Mouse (Mus musculus): Measurements from ENCODE around the gene Piezo1. TPM values are rescaled to one million over a fixed set of nuclear protein-coding genes. Genes with fewer than 3 reads are reported as not detected.

The Piezo1 gene
- total RNA-seq, 2 experiments from 2014 or later = 19.9 to 20.6 TPM

DNA sequence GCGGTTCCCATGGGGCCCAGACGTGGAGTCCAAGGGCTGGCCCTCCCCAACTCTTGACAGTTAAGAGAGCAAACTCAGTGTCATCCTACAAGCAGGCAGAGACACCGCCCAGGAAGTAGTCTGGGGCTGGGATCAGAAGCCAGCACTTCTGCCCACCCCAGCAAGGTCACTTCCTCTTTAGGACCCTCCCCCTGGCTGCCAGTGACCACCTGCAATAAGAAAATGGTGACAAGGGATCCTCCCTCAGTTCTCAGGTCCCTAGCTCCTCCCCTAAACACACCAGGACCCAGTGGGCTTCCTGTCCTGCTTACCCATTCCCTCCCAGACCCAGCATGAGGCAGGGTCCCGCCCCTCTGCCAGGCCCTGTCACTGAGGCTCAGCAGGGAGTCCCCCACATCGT, 3.3 kb downstream of the Piezo1 start:
- intact Hi-C loops (cut with DNase I) = no loop called here
- DNase-seq = no peak

DNA sequence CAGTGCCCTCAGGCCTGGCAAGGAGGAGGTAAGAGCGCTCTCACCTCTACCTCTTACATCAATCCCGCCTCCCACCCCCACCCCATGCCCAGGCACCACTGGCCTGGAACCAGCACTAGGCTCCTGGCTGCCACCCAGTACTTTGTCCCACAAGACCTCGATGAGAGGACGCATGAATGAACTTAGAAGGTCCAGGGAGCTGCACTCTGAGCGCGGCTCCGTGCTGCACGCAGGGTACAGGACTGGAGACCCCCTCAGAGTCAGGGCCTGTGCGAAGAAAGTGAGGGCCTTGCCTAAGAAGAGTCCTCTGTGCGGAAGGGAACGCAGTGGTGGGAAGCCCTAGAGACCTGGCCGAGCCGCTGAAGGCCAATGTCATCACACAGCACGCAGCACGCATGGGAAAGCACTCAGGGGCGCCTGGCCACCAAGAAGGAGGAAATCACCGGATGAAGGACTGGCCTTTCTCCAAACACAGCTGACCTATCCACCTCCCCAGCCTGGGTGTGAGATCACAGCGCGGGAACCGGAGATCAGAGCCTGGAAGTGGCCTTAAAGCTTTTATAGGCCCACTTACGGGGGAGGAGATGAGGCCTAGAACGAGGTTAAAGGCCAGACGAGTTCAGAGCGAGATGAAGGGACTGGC, 4.2 kb downstream of the Piezo1 start:
- intact Hi-C loops (cut with DNase I) = no loop called here
- no peak for DNase-seq

DNA sequence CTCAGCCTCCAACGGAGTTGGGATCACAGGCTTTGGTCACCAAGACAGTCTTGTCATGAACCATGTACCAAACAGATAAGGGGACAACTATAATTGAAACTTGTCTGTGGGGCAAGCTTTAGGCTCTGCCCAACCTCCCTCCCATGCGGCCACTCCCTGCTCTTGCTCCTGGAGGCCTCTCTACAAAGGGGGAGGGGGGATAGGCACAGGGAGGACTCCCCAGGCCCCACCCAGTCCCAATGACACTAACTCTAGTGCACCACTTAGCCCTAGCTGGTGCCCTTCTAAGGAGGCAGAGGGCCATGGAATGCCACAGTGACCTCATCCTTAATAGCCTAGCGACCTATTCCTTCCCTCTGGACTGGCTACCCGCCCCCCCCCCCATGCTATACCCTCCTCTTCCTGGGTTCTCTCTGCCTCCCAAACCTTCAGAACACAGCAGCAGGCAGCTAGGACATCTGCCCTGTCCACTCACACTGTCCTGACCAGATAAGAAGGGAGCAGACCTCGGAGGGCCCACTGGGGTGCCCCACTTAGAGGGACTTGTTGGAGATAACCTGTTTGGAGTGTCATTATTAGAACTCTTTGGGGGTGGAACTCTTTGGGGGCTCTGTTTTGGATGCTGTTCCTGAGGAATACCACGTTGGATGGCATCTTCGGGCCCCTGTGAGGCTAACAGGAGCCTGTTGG, 4.9 kb downstream of the Piezo1 start:
- DNase-seq = no peak
- intact Hi-C loops (cut with DNase I) = no loop called here

- intact Hi-C loops (cut with DNase I) = no loop called here
- DNase-seq = no peak
These were observed 7.0 kb downstream of the Piezo1 start for GRCm38 (mm10) chr8:122544138-122544537.

DNA sequence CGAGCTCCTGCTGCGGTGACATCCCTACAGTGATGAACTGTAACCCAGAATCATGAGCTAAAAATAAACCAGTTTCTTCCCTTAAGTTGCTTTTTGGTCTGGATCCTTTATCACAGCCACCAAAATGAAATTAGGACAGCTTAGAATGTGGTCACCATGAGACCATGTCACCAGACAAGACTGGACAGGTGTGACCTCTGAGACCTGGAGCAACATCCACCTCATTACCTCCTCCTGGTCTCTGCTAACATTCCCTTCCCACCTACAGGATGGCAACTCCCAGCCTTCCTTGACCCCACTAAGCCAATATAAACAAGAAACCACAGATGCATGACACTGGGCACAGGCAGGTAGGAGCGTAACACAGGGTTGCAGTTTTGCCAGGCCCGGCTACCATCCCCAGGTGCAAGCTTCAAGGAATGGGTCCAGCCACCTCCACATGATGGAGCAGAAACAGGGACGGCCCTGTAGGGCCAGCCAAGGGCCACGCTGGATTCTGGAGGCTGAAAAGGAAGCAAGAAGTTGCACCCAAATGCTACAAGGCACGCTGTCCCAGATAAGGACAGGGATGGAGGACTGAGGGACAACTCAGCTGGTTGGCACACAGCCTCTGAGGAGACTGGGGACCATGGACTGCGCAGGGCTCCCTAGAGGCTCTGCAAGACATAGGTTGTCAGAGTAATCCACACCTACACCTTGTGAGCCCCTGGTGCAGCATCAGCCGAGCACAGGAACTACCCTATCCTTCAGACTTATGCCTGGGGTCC, 12.6 kb downstream of the Piezo1 start:
- intact Hi-C loops (cut with DNase I) = no loop called here
- DNase-seq = no peak

- no peak for DNase-seq
- intact Hi-C loops (cut with DNase I) = no loop called here
These were observed 13.3 kb downstream of the Piezo1 start for GRCm38 (mm10) chr8:122537812-122538211.

GRCm38 (mm10) chr8:122537033-122537432, 14.1 kb downstream of the Piezo1 start:
- no peak for DNase-seq
- intact Hi-C loops (cut with DNase I) = no loop called here

DNA sequence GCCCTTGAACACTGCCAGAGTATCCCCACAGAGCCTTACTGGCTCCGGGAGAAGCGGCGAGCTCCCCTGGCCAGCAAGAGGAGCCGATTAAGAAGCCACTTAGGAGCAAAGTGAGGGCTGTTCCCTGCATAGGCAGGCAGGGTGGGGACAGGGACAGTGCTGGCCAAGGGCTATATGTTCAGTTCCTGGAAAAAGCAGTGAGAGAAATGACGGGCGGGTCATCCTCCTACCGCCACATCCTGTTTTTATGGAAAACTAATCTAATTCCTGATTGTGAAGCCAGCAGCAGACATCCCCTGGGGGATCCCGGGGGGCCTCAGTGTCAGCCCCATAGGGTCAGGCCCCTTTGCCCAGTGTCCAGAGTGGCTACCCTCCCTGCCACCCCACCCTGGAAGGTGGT, 19.8 kb downstream of the Piezo1 start:
- intact Hi-C loops (cut with DNase I) = no loop called here
- DNase-seq = no peak

GRCm38 (mm10) chr8:122529159-122529558, 22.0 kb downstream of the Piezo1 start:
- no peak for DNase-seq
- intact Hi-C loops (cut with DNase I) = no loop called here

DNA sequence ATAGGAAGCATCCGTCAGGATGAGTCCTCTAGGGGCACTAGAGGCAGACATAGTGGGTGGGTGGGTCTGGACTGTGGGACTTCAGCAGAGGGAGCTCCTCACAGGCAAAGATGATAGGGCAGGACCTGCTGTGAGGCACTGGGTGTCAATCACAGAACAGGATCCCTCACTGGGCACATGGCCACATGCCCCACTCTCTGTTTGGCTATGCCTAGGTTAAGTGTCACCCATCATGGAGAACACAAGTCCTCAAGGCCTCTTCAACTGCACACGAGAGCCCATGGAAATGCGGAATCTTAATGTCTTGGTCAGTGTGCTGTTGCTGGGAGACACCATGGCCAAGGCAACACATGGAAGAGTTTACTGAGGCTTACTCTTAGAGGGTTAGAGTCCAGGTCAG, 23.2 kb downstream of the Piezo1 start:
- intact Hi-C loops (cut with DNase I) = no loop called here
- DNase-seq = no peak

DNA sequence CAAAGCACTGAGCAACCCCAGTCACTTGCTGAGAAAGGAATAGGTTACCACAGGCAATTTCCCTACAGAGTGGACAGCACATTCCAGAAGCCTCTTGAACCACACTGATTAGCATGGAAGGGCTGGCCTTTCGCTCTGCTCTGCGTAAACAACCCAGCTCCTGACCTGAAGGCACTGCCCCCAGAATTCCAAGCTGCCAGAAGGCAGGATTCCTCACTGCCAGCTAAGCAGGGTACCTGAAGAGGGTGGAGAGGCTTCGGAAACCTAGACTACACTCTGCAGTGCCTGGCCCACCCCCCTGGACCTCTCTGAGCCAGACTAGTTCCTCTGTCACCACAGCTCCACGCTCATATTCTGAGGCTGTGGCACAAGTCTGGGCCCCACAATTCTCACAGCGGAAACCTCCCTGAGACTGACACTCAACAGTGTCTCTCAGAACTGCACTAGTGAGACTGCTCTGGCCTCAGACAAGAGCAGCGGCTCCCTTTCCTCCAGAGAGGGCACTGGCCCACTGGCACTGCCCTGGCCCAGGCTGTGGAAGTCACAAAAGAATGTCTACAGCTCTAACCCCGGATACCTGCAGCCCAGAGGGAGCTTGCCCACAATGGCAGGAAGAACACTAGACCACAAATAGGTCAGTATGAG, 24.5 kb downstream of the Piezo1 start:
- no peak for DNase-seq
- intact Hi-C loops (cut with DNase I) = no loop called here

- intact Hi-C loops (cut with DNase I) = no loop called here
- no peak for DNase-seq
These were observed 25.0 kb downstream of the Piezo1 start for GRCm38 (mm10) chr8:122526084-122526483.

- intact Hi-C loops (cut with DNase I) = no loop called here
- no peak for DNase-seq
These were observed 26.1 kb downstream of the Piezo1 start for GRCm38 (mm10) chr8:122525004-122525403.

GRCm38 (mm10) chr8:122524506-122524905, 26.6 kb downstream of the Piezo1 start:
- intact Hi-C loops (cut with DNase I) = no loop called here
- DNase-seq = peak; percentile 35

DNA sequence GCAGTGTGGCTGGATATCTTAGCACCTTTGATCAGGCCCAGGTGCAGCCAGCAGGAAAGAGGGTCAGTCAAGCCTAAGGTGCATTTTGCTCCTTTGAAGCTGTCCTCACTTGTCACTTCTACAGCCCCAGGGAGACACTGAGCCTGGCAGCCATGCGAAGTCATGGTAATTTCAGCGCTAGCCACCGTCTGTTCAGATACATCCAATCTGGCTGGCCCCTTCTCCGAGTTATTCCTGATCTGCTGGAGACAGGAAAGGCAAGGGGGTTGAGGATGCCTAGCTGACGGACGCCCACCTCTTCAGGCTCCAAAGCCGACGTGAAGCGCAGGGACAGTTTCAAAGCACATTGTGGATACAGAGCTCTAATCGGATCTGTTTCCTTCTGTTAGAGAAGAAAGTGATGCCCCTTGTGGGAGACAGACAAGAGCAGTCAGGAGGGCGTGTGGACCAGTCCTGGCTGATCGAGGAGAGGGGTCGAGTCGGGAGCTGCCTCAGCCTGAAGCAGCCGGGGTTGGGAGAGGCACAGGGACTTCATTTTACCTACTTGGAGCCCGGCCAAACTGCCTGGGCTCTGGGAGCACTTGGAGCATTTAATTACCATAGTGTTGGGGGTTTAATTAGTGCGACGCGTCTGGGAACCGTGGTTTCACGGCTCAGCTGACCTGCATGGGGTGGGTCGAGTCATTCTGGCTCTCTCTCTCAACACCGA, 27.3 kb downstream of the Piezo1 start:
- intact Hi-C loops (cut with DNase I) = no loop called here
- peak; percentile 70 for DNase-seq

- intact Hi-C loops (cut with DNase I) = no loop called here
- DNase-seq = peak; percentile 54
These were observed 28.1 kb downstream of the Piezo1 start for GRCm38 (mm10) chr8:122522796-122523651.

- DNase-seq = no peak
- intact Hi-C loops (cut with DNase I) = no loop called here
These were observed 30.5 kb downstream of the Piezo1 start for GRCm38 (mm10) chr8:122520611-122521010.

DNA sequence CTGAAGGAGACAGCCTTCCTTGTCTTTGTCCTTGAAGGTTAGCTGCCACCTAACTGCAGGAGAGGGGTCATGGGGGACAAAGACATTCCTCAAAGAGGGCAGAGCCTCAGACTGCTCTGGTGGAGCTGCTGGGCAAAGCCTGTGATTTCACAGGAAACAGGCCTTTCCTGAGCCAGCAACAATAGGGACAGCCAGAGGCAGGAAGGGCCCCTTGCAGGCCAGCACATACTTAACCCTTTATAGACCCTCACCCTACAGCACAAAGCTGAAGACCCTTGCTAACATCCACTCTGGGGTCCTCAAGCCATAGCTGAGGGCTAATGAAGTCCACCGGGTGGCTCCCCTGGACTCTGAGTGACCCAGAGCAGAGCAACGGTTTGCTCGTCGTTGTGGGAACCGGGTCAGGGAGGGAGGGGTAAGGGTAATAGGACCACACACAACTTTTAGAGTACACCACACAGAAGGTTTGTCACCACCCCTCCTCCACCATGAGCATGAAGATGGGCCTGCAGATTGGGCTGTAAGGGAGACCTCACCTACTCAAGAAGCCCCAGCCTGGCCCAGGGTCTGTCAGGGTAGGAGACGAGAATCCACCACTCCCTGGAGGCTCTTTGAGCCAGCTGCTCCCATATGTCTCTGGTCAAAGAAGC, 33.5 kb downstream of the Piezo1 start:
- no peak for DNase-seq
- intact Hi-C loops (cut with DNase I) = no loop called here

DNA sequence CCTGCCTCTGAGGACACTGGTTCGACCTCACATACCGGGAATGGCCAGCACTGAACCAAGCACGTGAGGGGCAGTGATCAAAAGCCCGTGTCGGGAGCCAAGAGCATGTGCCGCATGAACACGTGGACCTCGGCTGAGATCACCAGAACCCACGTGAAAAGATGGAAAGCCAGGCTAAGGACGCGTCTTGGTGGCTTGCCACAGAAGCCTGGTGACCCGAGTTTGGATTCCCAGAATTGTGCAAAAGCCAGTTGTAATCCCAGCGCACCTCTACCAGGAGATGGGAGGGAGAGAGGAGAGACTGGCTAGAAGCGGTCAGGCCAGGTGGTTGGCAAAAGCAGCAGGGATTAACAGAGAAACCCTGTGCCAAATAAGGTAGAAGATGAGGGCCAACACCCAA, 35.4 kb downstream of the Piezo1 start:
- no peak for DNase-seq
- intact Hi-C loops (cut with DNase I) = no loop called here
